ENCODE assay signal across 16 mouse cellular contexts in the genomic region with DNA sequence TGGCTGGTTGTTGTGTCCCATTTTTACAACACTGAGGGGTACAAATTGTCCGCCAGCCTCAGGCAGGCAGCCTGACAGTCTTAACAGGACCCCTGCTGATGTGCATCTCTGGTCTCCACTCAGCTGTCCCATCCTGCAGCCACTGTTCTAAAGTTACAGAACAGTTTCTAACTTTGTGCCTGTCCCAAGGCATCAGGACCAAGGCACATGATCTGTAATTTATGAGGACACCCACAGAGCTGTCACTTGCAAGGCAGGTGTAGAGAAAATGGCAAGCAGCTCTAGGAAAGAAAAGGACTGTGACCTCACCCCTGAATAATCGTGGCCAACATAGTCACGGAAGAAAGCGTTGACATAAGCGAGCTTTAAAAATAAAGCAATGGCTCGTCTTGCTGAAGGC.
"Had no signal": no experiment of that assay in that cellular context is flagged by ENCODE, and none has a peak within 500 bp of the region (broad histone marks: within the 10 kb centered on the region; RNA-seq: fewer than 3 reads in every experiment).

No protein-coding gene starts in this region.

- H3K9ac ChIP-seq: liver, embryonic 13.5 days; neural tube, embryonic 12.5 days had no signal

- H3K4me3 ChIP-seq: layer of hippocampus, adult 2 months; liver, embryonic 13.5 days; neural tube, embryonic 12.5 days had no signal

- H3K9me3 ChIP-seq: liver, embryonic 13.5 days; neural tube, embryonic 12.5 days had no signal

- H3K27ac ChIP-seq: kidney, postnatal 0 days; layer of hippocampus, adult 2 months; liver, embryonic 13.5 days; neural tube, embryonic 12.5 days had no signal

- DNase-seq: kidney, adult 2 months; kidney, postnatal 25 days; layer of hippocampus, adult 9-11 months; liver, embryonic 13.5 days; lung, adult 2 months; lung, postnatal 14 days; lung, postnatal 4 days; midbrain, embryonic 14.5 days; retina, postnatal 1 day; right cerebral cortex, postnatal 25 days; thymus, adult 18-20 months; thymus, postnatal 36 days had no signal

- H3K36me3 ChIP-seq: liver, embryonic 13.5 days; neural tube, embryonic 12.5 days had no signal

- H3K4me1 ChIP-seq: liver, embryonic 13.5 days; neural tube, embryonic 12.5 days had no signal

- H3K4me2 ChIP-seq: liver, embryonic 13.5 days; midbrain, embryonic 11.5 days; neural tube, embryonic 12.5 days had no signal

- H3K27me3 ChIP-seq: liver, embryonic 13.5 days; neural tube, embryonic 12.5 days had no signal
